Mouse (Mus musculus): ENCODE measurements around the gene Mark4. TPM values are rescaled to one million over a fixed set of nuclear protein-coding genes. Genes with fewer than 3 reads are reported as not detected.

The Mark4 gene
- polyA plus RNA-seq, 1 experiment from 2014 or later, result 16.4 TPM

GRCm38 (mm10) chr7:19383708-19384107 is 74.9 kb downstream of the Mark4 start:
- H3K4me1 ChIP-seq (ENCODE audit: control insufficient read depth, insufficient read depth, low read length), result peaks cover 4% of the 10 kb centered on the region
- ATAC-seq (ENCODE audit: insufficient read depth, low FRiP score, low TSS enrichment) (no peak), DNase-seq (ENCODE audit: low spot score) (no peak)
- no peak overlapping the region for H3K9ac ChIP-seq (ENCODE audit: low read length)
- 93% methylated on average over 9 of the region's 9 CpGs for WGBS
- no peak overlapping the region for H3K4me3 ChIP-seq (ENCODE audit: low read depth, low read length)
- no peaks in the 10 kb centered on the region for H3K27me3 ChIP-seq (ENCODE audit: control insufficient read depth, insufficient read depth, low read length)
- H3K27ac ChIP-seq (ENCODE audit: low read depth, low read length), result no peak overlapping the region
- H3K36me3 ChIP-seq (ENCODE audit: control insufficient read depth, insufficient read depth, low read length), result peaks cover 21% of the 10 kb centered on the region
- no peaks in the 10 kb centered on the region for H3K9me3 ChIP-seq (ENCODE audit: control insufficient read depth, low read length)
- no peak overlapping the region for H3K4me2 ChIP-seq (ENCODE audit: low read depth)

GRCm38 (mm10) chr7:19382166-19382541 is 76.5 kb downstream of the Mark4 start:
- Histone ChIP-seq H3K4me3 (ENCODE audit: low read depth, low read length) (peak overlapping the region; percentile 60), H3K9ac (ENCODE audit: low read length) (peak overlapping the region; percentile 44), H3K36me3 (ENCODE audit: control insufficient read depth, insufficient read depth, low read length) (peaks cover 15% of the 10 kb centered on the region), H3K27me3 (ENCODE audit: control insufficient read depth, insufficient read depth, low read length) (no peaks in the 10 kb centered on the region), H3K4me2 (ENCODE audit: low read depth) (peak overlapping the region; percentile 78), H3K9me3 (ENCODE audit: control insufficient read depth, low read length) (no peaks in the 10 kb centered on the region), H3K27ac (ENCODE audit: low read depth, low read length) (no peak overlapping the region), H3K4me1 (ENCODE audit: control insufficient read depth, insufficient read depth, low read length) (peaks cover 4% of the 10 kb centered on the region)
- DNase-seq (ENCODE audit: low spot score) (peak; percentile 39), ATAC-seq (ENCODE audit: insufficient read depth, low FRiP score, low TSS enrichment) (peak; percentile 46)
- WGBS, result 0% methylated on average over 23 of the region's 37 CpGs

GRCm38 (mm10) chr7:19381377-19382165 is 77.0 kb downstream of the Mark4 start, which contains the start of gene Ercc2:
TSS of gene Ercc2 (plus strand) at chr7:19382010.
- WGBS, result 9% methylated on average over 35 of the region's 48 CpGs
- Histone ChIP-seq H3K9ac (ENCODE audit: low read length) (peak within 1 kb of the TSS; percentile 44), H3K36me3 (ENCODE audit: control insufficient read depth, insufficient read depth, low read length) (peaks cover 13% of the 10 kb centered on the region), H3K4me3 (ENCODE audit: low read depth, low read length) (peak within 1 kb of the TSS; percentile 60), H3K4me2 (ENCODE audit: low read depth) (peak within 1 kb of the TSS; percentile 78), H3K9me3 (ENCODE audit: control insufficient read depth, low read length) (no peaks in the 10 kb centered on the region), H3K27ac (ENCODE audit: low read depth, low read length) (no peak within 1 kb of the TSS), H3K27me3 (ENCODE audit: control insufficient read depth, insufficient read depth, low read length) (no peaks in the 10 kb centered on the region), H3K4me1 (ENCODE audit: control insufficient read depth, insufficient read depth, low read length) (peaks cover 4% of the 10 kb centered on the region)
- peak; percentile 99 for DNase-seq (ENCODE audit: low spot score)
- peak; percentile 95 for ATAC-seq (ENCODE audit: insufficient read depth, low FRiP score, low TSS enrichment)

GRCm38 (mm10) chr7:19378049-19378448 is 80.6 kb downstream of the Mark4 start:
- Histone ChIP-seq H3K27me3 (ENCODE audit: control insufficient read depth, insufficient read depth, low read length) (no peaks in the 10 kb centered on the region), H3K4me1 (ENCODE audit: control insufficient read depth, insufficient read depth, low read length) (peaks cover 4% of the 10 kb centered on the region), H3K4me2 (ENCODE audit: low read depth) (no peak overlapping the region), H3K36me3 (ENCODE audit: control insufficient read depth, insufficient read depth, low read length) (no peaks in the 10 kb centered on the region), H3K27ac (ENCODE audit: low read depth, low read length) (no peak overlapping the region), H3K9ac (ENCODE audit: low read length) (no peak overlapping the region), H3K9me3 (ENCODE audit: control insufficient read depth, low read length) (no peaks in the 10 kb centered on the region), H3K4me3 (ENCODE audit: low read depth, low read length) (no peak overlapping the region)
- ATAC-seq (ENCODE audit: insufficient read depth, low FRiP score, low TSS enrichment) (no peak), DNase-seq (ENCODE audit: low spot score) (no peak)
- WGBS, result 82% methylated on average over 8 of the region's 8 CpGs

GRCm38 (mm10) chr7:19376019-19376418 is 82.6 kb downstream of the Mark4 start:
- H3K9me3 ChIP-seq (ENCODE audit: control insufficient read depth, low read length), result no peaks in the 10 kb centered on the region
- no peaks in the 10 kb centered on the region for H3K36me3 ChIP-seq (ENCODE audit: control insufficient read depth, insufficient read depth, low read length)
- no peak overlapping the region for H3K4me3 ChIP-seq (ENCODE audit: low read depth, low read length)
- 92% methylated on average over 4 of the region's 4 CpGs for WGBS
- no peak overlapping the region for H3K4me2 ChIP-seq (ENCODE audit: low read depth)
- no peaks in the 10 kb centered on the region for H3K27me3 ChIP-seq (ENCODE audit: control insufficient read depth, insufficient read depth, low read length)
- no peak overlapping the region for H3K9ac ChIP-seq (ENCODE audit: low read length)
- no peak overlapping the region for H3K27ac ChIP-seq (ENCODE audit: low read depth, low read length)
- no peaks in the 10 kb centered on the region for H3K4me1 ChIP-seq (ENCODE audit: control insufficient read depth, insufficient read depth, low read length)
- DNase-seq (ENCODE audit: low spot score), result no peak
- no peak for ATAC-seq (ENCODE audit: insufficient read depth, low FRiP score, low TSS enrichment)

- Histone ChIP-seq H3K27ac (ENCODE audit: low read depth, low read length) (no peak overlapping the region), H3K27me3 (ENCODE audit: control insufficient read depth, insufficient read depth, low read length) (no peaks in the 10 kb centered on the region), H3K4me1 (ENCODE audit: control insufficient read depth, insufficient read depth, low read length) (no peaks in the 10 kb centered on the region), H3K4me2 (ENCODE audit: low read depth) (no peak overlapping the region), H3K4me3 (ENCODE audit: low read depth, low read length) (no peak overlapping the region), H3K9me3 (ENCODE audit: control insufficient read depth, low read length) (no peaks in the 10 kb centered on the region), H3K36me3 (ENCODE audit: control insufficient read depth, insufficient read depth, low read length) (no peaks in the 10 kb centered on the region), H3K9ac (ENCODE audit: low read length) (no peak overlapping the region)
- DNase-seq (ENCODE audit: low spot score) (no peak), ATAC-seq (ENCODE audit: insufficient read depth, low FRiP score, low TSS enrichment) (no peak)
- 74% methylated on average over 15 of the region's 18 CpGs for WGBS
These were observed 83.3 kb downstream of the Mark4 start for GRCm38 (mm10) chr7:19375368-19375767.

MicroRNAs encoded within 50 kb of the gene (microRNA counts, 519-probe panel; counts per million panel counts)
- 171 counts per million, percentile 57 among the panel's probes with 10 or more counts for microRNA mmu-miR-343

Small RNAs within 50 kb of the gene (microRNA-seq; reads per million reads assigned to microRNA genes)
- gene Mir343, result not detected

Other genes starting within 250 kb of the Mark4 start
- gene Gpr4, start 246.3 kb downstream of the Mark4 start, polyA plus RNA-seq (2014; fragmentation: Nextera tagmentation; extraction: Ambion mirVana), result 2.4 and 2.6 TPM in 2 replicates
- 43.7 and 45.9 TPM in 2 replicates for gene Opa3, start 230.5 kb downstream of the Mark4 start, polyA plus RNA-seq (2014; fragmentation: Nextera tagmentation; extraction: Ambion mirVana)
- 54.6 and 57.6 TPM in 2 replicates for gene Vasp, start 187.0 kb downstream of the Mark4 start, polyA plus RNA-seq (2014; fragmentation: Nextera tagmentation; extraction: Ambion mirVana)
- not detected in 2 replicates for gene Ppm1n, start 178.8 kb downstream of the Mark4 start, polyA plus RNA-seq (2014; fragmentation: Nextera tagmentation; extraction: Ambion mirVana)
- 58.2 and 60.2 TPM in 2 replicates for gene Rtn2, start 176.2 kb downstream of the Mark4 start, polyA plus RNA-seq (2014; fragmentation: Nextera tagmentation; extraction: Ambion mirVana)
- 0.07 TPM in 1 of 2 replicates, not detected in the other for gene Fosb, start 148.8 kb downstream of the Mark4 start, polyA plus RNA-seq (2014; fragmentation: Nextera tagmentation; extraction: Ambion mirVana)
- 91.8 and 93.3 TPM in 2 replicates for gene Ercc1, start 114.0 kb downstream of the Mark4 start, polyA plus RNA-seq (2014; fragmentation: Nextera tagmentation; extraction: Ambion mirVana)
- gene Cd3eap, start 99.3 kb downstream of the Mark4 start, polyA plus RNA-seq (2014; fragmentation: Nextera tagmentation; extraction: Ambion mirVana), result 17.8 and 18.0 TPM in 2 replicates
- 3.4 and 4.7 TPM in 2 replicates for gene Ppp1r13l, start 99.1 kb downstream of the Mark4 start, polyA plus RNA-seq (2014; fragmentation: Nextera tagmentation; extraction: Ambion mirVana)
- gene Ercc2, start 76.8 kb downstream of the Mark4 start, polyA plus RNA-seq (2014; fragmentation: Nextera tagmentation; extraction: Ambion mirVana), result 12.4 and 14.6 TPM in 2 replicates
- gene Klc3, start 54.7 kb downstream of the Mark4 start, polyA plus RNA-seq (2014; fragmentation: Nextera tagmentation; extraction: Ambion mirVana), result 3.2 and 3.4 TPM in 2 replicates
- gene Ckm, start 54.0 kb downstream of the Mark4 start, polyA plus RNA-seq (2014; fragmentation: Nextera tagmentation; extraction: Ambion mirVana), result 0.41 and 0.69 TPM in 2 replicates
- gene Exoc3l2, start 4.5 kb upstream of the Mark4 start, polyA plus RNA-seq (2014; fragmentation: Nextera tagmentation; extraction: Ambion mirVana), result 1.2 and 1.6 TPM in 2 replicates
- 2.0 and 2.7 TPM in 2 replicates for gene Bloc1s3, start 49.5 kb upstream of the Mark4 start, polyA plus RNA-seq (2014; fragmentation: Nextera tagmentation; extraction: Ambion mirVana)
- 49.3 and 54.0 TPM in 2 replicates for gene Trappc6a, start 49.6 kb upstream of the Mark4 start, polyA plus RNA-seq (2014; fragmentation: Nextera tagmentation; extraction: Ambion mirVana)
- gene Nkpd1, start 59.0 kb upstream of the Mark4 start, polyA plus RNA-seq (2014; fragmentation: Nextera tagmentation; extraction: Ambion mirVana), result not detected in 2 replicates
- 4.5 and 4.7 TPM in 2 replicates for gene Ppp1r37, start 104.3 kb upstream of the Mark4 start, polyA plus RNA-seq (2014; fragmentation: Nextera tagmentation; extraction: Ambion mirVana)
- gene Zfp296, start 118.5 kb upstream of the Mark4 start, polyA plus RNA-seq (2014; fragmentation: Nextera tagmentation; extraction: Ambion mirVana), result 0.44 and 0.57 TPM in 2 replicates
- 161 and 171 TPM in 2 replicates for gene Gemin7, start 118.8 kb upstream of the Mark4 start, polyA plus RNA-seq (2014; fragmentation: Nextera tagmentation; extraction: Ambion mirVana)
- 48.0 and 53.5 TPM in 2 replicates for gene Clasrp, start 145.7 kb upstream of the Mark4 start, polyA plus RNA-seq (2014; fragmentation: Nextera tagmentation; extraction: Ambion mirVana)
- gene Relb, start 170.6 kb upstream of the Mark4 start, polyA plus RNA-seq (2014; fragmentation: Nextera tagmentation; extraction: Ambion mirVana), result 3.1 and 3.8 TPM in 2 replicates
- gene Clptm1, start 206.2 kb upstream of the Mark4 start, polyA plus RNA-seq (2014; fragmentation: Nextera tagmentation; extraction: Ambion mirVana), result 104 and 107 TPM in 2 replicates
- gene Apoc2, start 219.1 kb upstream of the Mark4 start, polyA plus RNA-seq (2014; fragmentation: Nextera tagmentation; extraction: Ambion mirVana), result 0.45 and 0.55 TPM in 2 replicates
- gene Gm44805, start 222.6 kb upstream of the Mark4 start, polyA plus RNA-seq (2014; fragmentation: Nextera tagmentation; extraction: Ambion mirVana), result not detected in 2 replicates
- not detected in 2 replicates for gene Apoc4, start 222.7 kb upstream of the Mark4 start, polyA plus RNA-seq (2014; fragmentation: Nextera tagmentation; extraction: Ambion mirVana)
- gene Apoc1, start 233.8 kb upstream of the Mark4 start, polyA plus RNA-seq (2014; fragmentation: Nextera tagmentation; extraction: Ambion mirVana), result 3.4 and 6.9 TPM in 2 replicates
- gene Apoe, start 240.4 kb upstream of the Mark4 start, polyA plus RNA-seq (2014; fragmentation: Nextera tagmentation; extraction: Ambion mirVana), result 125 and 146 TPM in 2 replicates

All from neural tube, embryonic 11.5 days (tissue).